Mouse (Mus musculus) embryonic facial prominence, embryonic 11.5 days (tissue): ENCODE measurements around the gene Cfap43. TPM values are rescaled to one million over a fixed set of nuclear protein-coding genes. Genes with fewer than 3 reads are reported as not detected.
A peak's percentile ranks its signal among the peaks of the same experiment; 100 is the strongest.

Experiments
- ATAC-seq: fragments of 200-750 bp; cut with Nextera tagmentation; replicated peaks from 2 replicates; pipeline ENCODE4 v1.8.0; 2017; ENCODE audit warnings: low read depth; ENCODE audit not compliant: insufficient number of reproducible peaks, low FRiP score, low TSS enrichment
- DNase-seq: peaks from one replicate; pipeline ENCODE4 v3.0.0-alpha.2; 2015; ENCODE audit warnings: low spot score
- H3K27ac ChIP-seq: fragments of 300-500 bp; sonication (generic); replicated peaks from 2 replicates; pipeline ENCODE4 v1.5.1; 2014; ENCODE audit warnings: mild to moderate bottlenecking, low read depth, low read length, control low read depth
- H3K27me3 ChIP-seq: fragments of 300-500 bp; sonication (generic); 2 replicates; pipeline ENCODE4 v1.6.1; 2014; ENCODE audit warnings: mild to moderate bottlenecking, low read length, moderate library complexity, mixed read lengths; ENCODE audit not compliant: control insufficient read depth, insufficient read depth
- H3K36me3 ChIP-seq: fragments of 300-500 bp; sonication (generic); replicated peaks from 2 replicates; pipeline ENCODE4 v1.6.1; 2014; ENCODE audit warnings: low read depth, mild to moderate bottlenecking, low read length, moderate library complexity, mixed read lengths; ENCODE audit not compliant: control insufficient read depth, insufficient read depth
- H3K4me1 ChIP-seq: fragments of 300-500 bp; sonication (generic); 2 replicates; pipeline ENCODE4 v1.6.1; 2014; ENCODE audit warnings: low read length, mixed read lengths; ENCODE audit not compliant: control insufficient read depth, insufficient read depth
- H3K4me2 ChIP-seq: fragments of 300-500 bp; sonication (generic); 2 replicates; pipeline ENCODE4 v1.6.1; 2014; ENCODE audit warnings: low read depth, mild to moderate bottlenecking, control low read depth, low read length, moderate library complexity
- H3K4me3 ChIP-seq: fragments of 300-500 bp; sonication (generic); 2 replicates; pipeline ENCODE4 v1.5.1; 2014; ENCODE audit warnings: low read depth, low read length, control low read depth
- H3K9ac ChIP-seq: fragments of 300-500 bp; sonication (generic); replicated peaks from 2 replicates; pipeline ENCODE4 v1.6.1; 2014; ENCODE audit warnings: mild to moderate bottlenecking, control low read depth, low read length
- H3K9me3 ChIP-seq: fragments of 300-500 bp; sonication (generic); replicated peaks from 2 replicates; pipeline ENCODE4 v1.6.1; 2016; ENCODE audit warnings: mild to moderate bottlenecking, low read length, inconsistent platforms, mixed read lengths; ENCODE audit not compliant: control insufficient read depth
- WGBS: fragments of 180-500 bp; shearing (Covaris S2); extraction: QIAGEN DNeasy Blood & Tissue Kit; methylation state at CpG from one replicate; pipeline ENCODE4 v1.1.7; 2014; 5-methylcytosine and 5-hydroxymethylcytosine counted together
- polyA plus RNA-seq: library from polyadenylated mRNA; unstranded; fragments of >200 nt; fragmentation: Nextera tagmentation; extraction: Ambion mirVana; gene quantifications from 2 replicates; pipeline ENCODE4 v1.2.1, GENCODE M21; 2014

The Cfap43 gene
- polyA plus RNA-seq, 1 experiment from 2014 or later, result not detected

DNA sequence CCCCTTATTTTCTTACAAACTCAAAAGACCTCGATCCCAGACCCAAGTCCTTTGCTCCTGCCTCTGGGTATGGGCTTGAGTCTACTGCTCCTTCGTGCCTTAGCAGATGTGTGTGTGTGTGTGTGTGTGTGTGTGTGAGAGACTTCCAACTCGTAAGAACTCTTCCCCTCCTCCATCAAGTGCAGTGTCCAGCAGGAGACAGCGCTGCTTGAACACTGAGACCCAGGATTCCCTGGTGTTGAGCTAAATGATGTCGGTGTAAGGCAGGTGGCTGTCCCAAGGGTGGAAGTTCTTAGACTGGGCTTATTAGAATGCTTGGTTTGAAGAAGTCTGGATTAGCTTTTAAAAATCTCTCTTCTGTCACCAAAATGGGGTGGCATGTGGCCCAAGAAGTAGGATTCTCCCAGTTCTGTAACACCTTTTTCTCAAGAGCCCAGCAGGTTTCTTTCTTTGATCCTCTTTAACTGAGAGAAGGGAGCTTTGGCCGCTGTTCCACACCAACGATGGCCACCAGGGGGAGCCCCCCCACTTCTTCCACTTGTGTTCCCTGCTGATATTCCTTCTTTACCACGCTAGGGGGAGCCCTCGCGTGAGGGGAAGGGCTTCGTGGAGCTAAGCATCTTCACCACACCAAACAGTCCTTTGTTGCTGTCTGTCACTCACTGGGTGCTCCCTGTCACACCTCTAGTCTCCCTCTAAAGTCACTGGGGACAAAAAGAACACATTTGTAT, 36.8 kb downstream of the Cfap43 start:
- H3K27me3 ChIP-seq, result no peaks in the 10 kb centered on the region
- DNase-seq, result peak; percentile 90
- no peaks in the 10 kb centered on the region for H3K36me3 ChIP-seq
- H3K4me2 ChIP-seq, result no peak overlapping the region
- H3K9ac ChIP-seq, result no peak overlapping the region
- ATAC-seq, result peak; percentile 49; the same call in 1 of the 2 replicates
- 27% methylated on average over 11 of the region's 11 CpGs for WGBS
- no peaks in the 10 kb centered on the region; the same call in 1 of the 2 replicates for H3K4me1 ChIP-seq
- H3K27ac ChIP-seq, result no peak overlapping the region
- no peak overlapping the region for H3K4me3 ChIP-seq
- H3K9me3 ChIP-seq, result no peaks in the 10 kb centered on the region

DNA sequence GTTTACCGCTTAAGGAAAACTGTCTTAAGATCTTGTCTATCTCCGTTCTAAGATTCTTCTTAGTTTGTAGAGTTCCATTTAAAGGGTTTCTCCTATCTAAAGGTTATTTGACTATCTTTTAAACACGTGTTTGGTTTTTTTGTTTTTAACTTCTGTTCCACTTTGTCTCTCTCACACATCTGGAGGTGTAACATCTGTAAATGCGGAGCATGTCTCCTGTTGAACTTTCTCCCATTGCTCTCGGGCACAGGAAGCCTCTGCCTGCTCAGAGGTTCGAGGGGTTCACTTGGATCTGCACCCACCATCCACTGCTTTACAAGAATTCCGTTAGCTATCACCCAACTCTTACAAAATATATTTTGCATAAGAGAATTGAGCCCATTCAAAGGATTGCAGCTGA, 37.5 kb downstream of the Cfap43 start:
- no peak for ATAC-seq

DNA sequence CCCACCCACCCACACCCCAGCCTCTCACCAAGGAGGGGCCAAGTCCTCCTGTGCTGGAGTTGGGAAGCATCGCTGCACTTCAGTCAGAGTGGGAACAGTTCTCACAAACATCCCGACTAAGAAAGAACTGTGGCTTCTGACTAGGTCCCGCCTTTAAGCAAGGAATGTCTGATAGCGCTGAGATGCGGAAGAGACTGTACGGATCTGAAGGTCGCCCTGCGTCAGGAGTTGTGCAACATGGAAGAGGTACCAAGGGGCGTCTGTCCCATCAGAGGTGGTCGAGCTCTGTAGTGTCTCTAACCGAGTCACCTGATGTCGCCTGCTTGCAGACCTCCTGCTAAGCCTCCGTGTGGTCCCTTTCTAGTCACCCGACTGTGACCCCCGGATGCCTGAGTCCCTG, 42.8 kb downstream of the Cfap43 start:
- Histone ChIP-seq H3K27ac (no peak overlapping the region), H3K4me3 (no peak overlapping the region), H3K4me1 (no peaks in the 10 kb centered on the region), H3K36me3 (no peaks in the 10 kb centered on the region), H3K4me2 (no peak overlapping the region), H3K27me3 (no peaks in the 10 kb centered on the region), H3K9me3 (no peaks in the 10 kb centered on the region), H3K9ac (no peak overlapping the region)
- ATAC-seq (no peak), DNase-seq (no peak)
- 76% methylated on average over 15 of the region's 15 CpGs for WGBS

More for the DNA sequence above, 37.5 kb downstream of the Cfap43 start:
- Histone ChIP-seq H3K9ac (no peak overlapping the region), H3K27ac (no peak overlapping the region), H3K4me1 (no peaks in the 10 kb centered on the region; the same call in 1 of the 2 replicates), H3K4me2 (no peak overlapping the region), H3K9me3 (no peaks in the 10 kb centered on the region), H3K36me3 (no peaks in the 10 kb centered on the region), H3K27me3 (no peaks in the 10 kb centered on the region), H3K4me3 (no peak overlapping the region)
- WGBS, result 79% methylated on average over 7 of the region's 7 CpGs
- no peak for DNase-seq

DNA sequence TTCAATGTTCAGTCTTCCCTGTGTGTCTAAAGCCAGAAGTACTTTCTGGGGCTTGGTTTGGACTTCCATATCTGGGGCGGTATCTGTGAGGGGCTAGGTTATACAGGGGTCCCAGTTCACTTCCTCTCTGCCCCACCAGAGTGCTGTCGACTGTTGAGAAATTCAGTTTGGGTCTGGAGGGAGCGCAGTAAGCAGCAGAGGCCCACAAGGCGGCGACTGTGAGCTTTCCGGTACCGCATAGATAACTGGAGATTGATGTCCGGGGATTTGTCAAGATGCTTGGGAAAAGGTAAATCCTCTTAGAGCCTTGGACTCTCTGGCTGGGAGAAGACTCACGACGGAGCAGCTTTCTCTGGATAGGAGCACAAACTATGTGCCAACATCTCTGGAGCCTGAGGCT, 47.6 kb downstream of the Cfap43 start:
- no peaks in the 10 kb centered on the region for H3K4me1 ChIP-seq
- H3K27me3 ChIP-seq, result no peaks in the 10 kb centered on the region
- H3K9me3 ChIP-seq, result no peaks in the 10 kb centered on the region
- H3K9ac ChIP-seq, result no peak overlapping the region
- no peak overlapping the region for H3K27ac ChIP-seq
- no peaks in the 10 kb centered on the region for H3K36me3 ChIP-seq
- no peak overlapping the region for H3K4me2 ChIP-seq
- peak; percentile 49 for DNase-seq
- ATAC-seq, result no peak
- 20% methylated on average over 10 of the region's 10 CpGs for WGBS
- no peak overlapping the region for H3K4me3 ChIP-seq

DNA sequence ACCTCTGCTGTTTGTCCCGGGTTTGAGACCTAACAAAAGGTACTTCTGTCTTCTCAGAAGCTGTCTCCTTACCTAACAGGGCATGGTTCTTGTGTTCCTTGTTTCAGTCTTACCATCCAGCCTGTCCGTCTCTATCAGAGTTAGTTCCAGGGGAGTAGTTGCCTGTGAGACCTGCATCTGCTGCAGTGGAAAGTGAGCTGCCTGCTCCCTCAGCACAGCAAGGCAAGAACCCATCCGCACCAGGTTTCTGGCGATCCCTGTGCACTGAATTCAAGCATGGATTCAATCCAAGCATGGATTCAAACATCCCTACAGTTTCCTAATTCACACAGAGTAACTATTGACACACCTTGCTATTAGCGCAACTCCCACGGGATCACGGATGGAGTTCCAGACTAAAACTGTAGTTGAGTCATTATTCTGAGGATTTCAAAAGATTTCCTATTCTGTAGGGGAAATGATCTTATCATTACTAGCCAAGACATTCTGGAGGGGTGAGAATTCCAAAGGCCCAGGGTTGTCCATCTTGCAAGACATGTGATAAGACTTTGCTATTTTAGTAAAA, 48.9 kb downstream of the Cfap43 start:
- H3K9ac ChIP-seq, result no peak overlapping the region

DNA sequence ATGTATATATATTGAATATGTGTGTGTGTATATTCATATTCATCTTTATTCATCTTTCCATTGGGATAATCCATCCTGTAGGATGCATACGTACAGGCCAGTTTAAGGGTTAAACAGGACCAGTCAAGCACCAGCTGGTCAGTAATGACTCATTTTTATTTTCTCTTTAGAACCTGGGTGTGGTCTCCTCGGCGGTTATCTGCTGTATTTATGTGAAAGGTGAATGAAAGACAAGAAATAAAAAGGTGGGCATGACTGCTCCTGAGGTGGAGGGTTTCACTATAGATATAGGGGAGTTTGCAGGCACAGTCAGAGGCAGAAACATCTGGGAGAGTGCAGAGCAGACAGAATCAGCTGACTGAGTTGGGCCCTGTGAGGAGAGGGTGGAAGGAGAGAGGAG, 49.6 kb downstream of the Cfap43 start:
- 64% methylated on average over 3 of the region's 3 CpGs for WGBS
- Histone ChIP-seq H3K9me3 (no peaks in the 10 kb centered on the region), H3K27me3 (no peaks in the 10 kb centered on the region), H3K4me3 (no peak overlapping the region), H3K4me1 (no peaks in the 10 kb centered on the region), H3K4me2 (no peak overlapping the region), H3K36me3 (no peaks in the 10 kb centered on the region), H3K9ac (no peak overlapping the region), H3K27ac (no peak overlapping the region)
- DNase-seq, result no peak
- no peak for ATAC-seq

More for the DNA sequence above, 48.9 kb downstream of the Cfap43 start:
- Histone ChIP-seq H3K27ac (no peak overlapping the region), H3K4me3 (no peak overlapping the region), H3K36me3 (no peaks in the 10 kb centered on the region), H3K27me3 (no peaks in the 10 kb centered on the region), H3K4me1 (no peaks in the 10 kb centered on the region), H3K4me2 (no peak overlapping the region), H3K9me3 (no peaks in the 10 kb centered on the region)
- 70% methylated on average over 7 of the region's 7 CpGs for WGBS
- no peak for DNase-seq
- no peak for ATAC-seq

DNA sequence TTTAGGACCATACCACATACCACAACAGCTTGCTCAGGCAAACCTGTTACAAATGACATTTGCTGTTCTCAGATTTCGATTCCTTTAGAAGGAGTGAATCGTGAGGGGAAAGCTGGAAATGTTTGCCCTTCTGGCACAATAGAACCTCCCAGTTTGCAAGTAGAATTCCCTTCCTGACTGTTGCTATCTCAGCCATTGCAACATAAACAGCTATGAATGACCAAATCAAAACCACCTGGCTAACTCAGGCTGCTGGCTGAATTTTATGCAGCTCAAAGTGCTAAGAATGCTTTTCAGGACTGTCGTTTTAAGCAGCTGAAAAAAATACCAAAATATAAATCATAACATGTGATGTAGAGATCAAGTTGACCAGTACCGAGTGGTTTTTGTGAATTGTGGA, 50.1 kb downstream of the Cfap43 start:
- Histone ChIP-seq H3K9ac (no peak overlapping the region), H3K4me2 (no peak overlapping the region), H3K4me1 (no peaks in the 10 kb centered on the region), H3K9me3 (no peaks in the 10 kb centered on the region), H3K36me3 (no peaks in the 10 kb centered on the region), H3K27me3 (no peaks in the 10 kb centered on the region), H3K27ac (no peak overlapping the region), H3K4me3 (no peak overlapping the region)
- no peak for ATAC-seq
- 46% methylated on average over 4 of the region's 4 CpGs for WGBS
- DNase-seq, result peak; percentile 71

DNA sequence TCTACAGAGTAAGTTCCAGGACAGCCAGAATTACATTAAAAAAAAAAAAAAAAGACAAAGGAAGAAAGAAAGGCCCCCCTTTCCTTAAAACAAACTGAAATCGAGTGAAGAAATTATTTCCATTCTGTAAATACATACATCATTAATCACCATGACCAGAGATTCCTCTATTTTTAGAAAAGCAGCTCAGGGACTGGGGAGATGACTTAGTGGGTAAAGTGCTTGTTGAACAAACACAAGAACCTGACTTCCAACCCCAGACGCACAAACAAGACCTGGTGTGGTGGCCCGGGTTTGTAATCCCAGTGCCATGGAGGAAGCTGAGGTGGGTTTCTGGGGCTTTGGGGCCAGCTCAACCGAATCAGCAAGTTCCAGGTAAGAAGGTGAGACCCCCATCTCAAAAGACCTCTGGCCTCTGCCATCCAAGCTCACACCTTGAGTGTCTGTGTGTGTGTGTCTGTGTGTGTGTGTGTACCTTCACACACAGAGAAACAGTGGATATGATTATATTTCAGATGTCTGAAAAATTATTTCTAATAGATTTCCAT, 51.4 kb downstream of the Cfap43 start:
- DNase-seq (no peak), ATAC-seq (no peak)
- WGBS, result 71% methylated on average over 4 of the region's 4 CpGs
- Histone ChIP-seq H3K27ac (no peak overlapping the region), H3K27me3 (no peaks in the 10 kb centered on the region), H3K36me3 (no peaks in the 10 kb centered on the region), H3K4me3 (no peak overlapping the region), H3K9me3 (no peaks in the 10 kb centered on the region), H3K4me1 (no peaks in the 10 kb centered on the region), H3K4me2 (no peak overlapping the region), H3K9ac (no peak overlapping the region)
